In genomic region chr11:120666617-120667016, GRCm38 (mm10) we compare ENCODE assay signal across 20 mouse cellular contexts. TPM values are rescaled to one million over a fixed set of nuclear protein-coding genes. Genes with fewer than 3 reads are reported as not detected.
DNase-seq lines count a peak whose midpoint lies in the region; ATAC-seq and TF ChIP-seq lines count a peak whose summit lies in the region.
"Had no signal": no experiment of that assay in that cellular context is flagged by ENCODE, and none has a peak within 500 bp of the region (broad histone marks: within the 10 kb centered on the region; RNA-seq: fewer than 3 reads in every experiment).

No protein-coding gene starts in this region.

- WGBS in forebrain, embryonic 10.5 days, result 6% methylated on average over 3 of the region's 3 CpGs
- 8% methylated on average over 3 of the region's 3 CpGs for whole genome bisulfite sequencing in forebrain, postnatal 0 days
- 4% methylated on average over 3 of the region's 3 CpGs for WGBS in embryonic facial prominence, embryonic 12.5 days

- no peak overlapping the region for H3K4me3 ChIP-seq in forebrain, embryonic 10.5 days
- no peak overlapping the region for H3K4me3 ChIP-seq in forebrain, postnatal 0 days (ENCODE audit: low read depth, low read length)
- H3K4me3 ChIP-seq in embryonic facial prominence, embryonic 12.5 days, result no peak overlapping the region
- H3K4me3 ChIP-seq: forebrain, embryonic 13.5 days; heart, embryonic 15.5 days; neural tube, embryonic 13.5 days; stomach, embryonic 15.5 days had no signal

- H3K27me3 ChIP-seq in forebrain, embryonic 10.5 days (ENCODE audit: poor library complexity, severe bottlenecking), result peaks cover 44% of the 10 kb centered on the region
- peaks cover 15% of the 10 kb centered on the region for H3K27me3 ChIP-seq in forebrain, postnatal 0 days (ENCODE audit: insufficient read depth, low read length)
- H3K27me3 ChIP-seq in embryonic facial prominence, embryonic 12.5 days, result peaks cover 35% of the 10 kb centered on the region

- no peaks in the 10 kb centered on the region for H3K9me3 ChIP-seq in forebrain, embryonic 10.5 days
- H3K9me3 ChIP-seq in forebrain, postnatal 0 days (ENCODE audit: low read length), result no peaks in the 10 kb centered on the region
- H3K9me3 ChIP-seq in embryonic facial prominence, embryonic 12.5 days, result no peaks in the 10 kb centered on the region
- H3K9me3 ChIP-seq: forebrain, embryonic 13.5 days; heart, embryonic 15.5 days; neural tube, embryonic 13.5 days; stomach, embryonic 15.5 days had no signal

- no peaks in the 10 kb centered on the region for H3K36me3 ChIP-seq in forebrain, embryonic 10.5 days (replicated peaks)
- no peaks in the 10 kb centered on the region for H3K36me3 ChIP-seq in forebrain, postnatal 0 days (ENCODE audit: insufficient read depth)
- H3K36me3 ChIP-seq in embryonic facial prominence, embryonic 12.5 days, result no peaks in the 10 kb centered on the region
- H3K36me3 ChIP-seq: heart, embryonic 15.5 days; neural tube, embryonic 13.5 days; stomach, embryonic 15.5 days had no signal

- peaks cover 23% of the 10 kb centered on the region for H3K4me1 ChIP-seq in forebrain, embryonic 10.5 days
- no peaks in the 10 kb centered on the region for H3K4me1 ChIP-seq in forebrain, postnatal 0 days (ENCODE audit: insufficient read depth)
- H3K4me1 ChIP-seq in embryonic facial prominence, embryonic 12.5 days, result peaks cover 8% of the 10 kb centered on the region; the same call in 1 of the 2 replicates
- H3K4me1 ChIP-seq: forebrain, embryonic 13.5 days had no signal

- no peak for ATAC-seq in forebrain, postnatal 0 days
- ATAC-seq in embryonic facial prominence, embryonic 12.5 days (ENCODE audit: insufficient number of reproducible peaks, insufficient read depth, low FRiP score, low TSS enrichment), result no peak
- ATAC-seq in frontal cortex, adult (ENCODE audit: low TSS enrichment), result no peak
- ATAC-seq: activated CD4-positive, CD25-positive, alpha-beta regulatory T cell, adult 4 months; forebrain, embryonic 13.5 days; midbrain, embryonic 16.5 days had no signal

- H3K4me2 ChIP-seq in forebrain, postnatal 0 days (ENCODE audit: low read depth), result no peak overlapping the region
- 0 out of 2 replicates have a peak overlapping the region, but pooled peaks have one; percentile 1 for H3K4me2 ChIP-seq in embryonic facial prominence, embryonic 12.5 days (replicated peaks)
- H3K4me2 ChIP-seq: forebrain, embryonic 13.5 days; heart, embryonic 15.5 days; neural tube, embryonic 13.5 days; stomach, embryonic 15.5 days had no signal

- no peak overlapping the region for H3K27ac ChIP-seq in forebrain, embryonic 10.5 days
- H3K27ac ChIP-seq in forebrain, postnatal 0 days (ENCODE audit: low read depth, low read length), result no peak overlapping the region
- no peak overlapping the region for H3K27ac ChIP-seq in embryonic facial prominence, embryonic 12.5 days
- H3K27ac ChIP-seq: forebrain, embryonic 13.5 days; heart, embryonic 15.5 days; liver, embryonic 14.5 days; macrophage; neural tube, embryonic 13.5 days; stomach, embryonic 15.5 days had no signal

- TF ChIP-seq CTCF in forebrain, postnatal 0 days (IDR thresholded peaks at IDR 0.05; ENCODE audit: low read depth), result no peak

- peak; percentile 31 for DNase-seq in forebrain, embryonic 10.5 days (ENCODE audit: extremely low spot score, low spot score)
- DNase-seq in forebrain, postnatal 0 days, result no peak
- DNase-seq in lung, postnatal 10 days, result peak; percentile 45
- no peak for DNase-seq in lung, postnatal 14 days
- DNase-seq in spleen, postnatal 10 days (ENCODE audit: low spot score in 2 of 2), result no peak
- DNase-seq in left cerebral cortex, adult 9 months (ENCODE audit: low spot score in 2 of 2), result no peak
- DNase-seq: cerebellum, adult 8-10 months; gastrocnemius, postnatal 10 days; kidney, adult 9 months; thymus, postnatal 4 days had no signal

- H3K9ac ChIP-seq in forebrain, postnatal 0 days, result no peak overlapping the region
- no peak overlapping the region for H3K9ac ChIP-seq in embryonic facial prominence, embryonic 12.5 days
- H3K9ac ChIP-seq: forebrain, embryonic 13.5 days; heart, embryonic 15.5 days; liver, embryonic 14.5 days; neural tube, embryonic 13.5 days; stomach, embryonic 15.5 days had no signal

RNA-seq across cellular contexts. Expression of gene Notum, which starts 5.6 kb away (rescaled TPM):
- polyA plus RNA-seq in forebrain, embryonic 10.5 days (2016; fragmentation: Nextera tagmentation; extraction: Ambion mirVana), result 0.57 and 0.75 TPM in 2 replicates
- 5.5 and 5.9 TPM in 2 replicates for total RNA-seq in forebrain, postnatal 0 days (2014; rRNA removed)
- polyA plus RNA-seq in forebrain, postnatal 0 days (2015; fragmentation: Nextera tagmentation; extraction: Ambion mirVana), result 3.6 and 4.9 TPM in 2 replicates
- polyA plus RNA-seq in embryonic facial prominence, embryonic 12.5 days (2016; fragmentation: Nextera tagmentation; extraction: Ambion mirVana), result 5.1 and 6.3 TPM in 2 replicates
- polyA plus RNA-seq: activated CD4-positive, CD25-positive, alpha-beta regulatory T cell, adult 4 months; macrophage had no signal

RNA-seq across cellular contexts. Expression of gene Aspscr1, which starts 6.2 kb away (rescaled TPM):
- polyA plus RNA-seq in forebrain, embryonic 10.5 days (2016; fragmentation: Nextera tagmentation; extraction: Ambion mirVana), result 134 and 142 TPM in 2 replicates
- total RNA-seq in forebrain, postnatal 0 days (2014; rRNA removed), result 97.7 and 102 TPM in 2 replicates
- polyA plus RNA-seq in forebrain, postnatal 0 days (2015; fragmentation: Nextera tagmentation; extraction: Ambion mirVana), result 137 and 139 TPM in 2 replicates
- polyA plus RNA-seq in embryonic facial prominence, embryonic 12.5 days (2016; fragmentation: Nextera tagmentation; extraction: Ambion mirVana), result 131 and 139 TPM in 2 replicates

RNA-seq across cellular contexts. Expression of gene Myadml2, which starts 18.7 kb away (rescaled TPM):
- not detected in 2 replicates for polyA plus RNA-seq in forebrain, embryonic 10.5 days (2016; fragmentation: Nextera tagmentation; extraction: Ambion mirVana)
- total RNA-seq in forebrain, postnatal 0 days (2014; rRNA removed), result 1.1 and 3.2 TPM in 2 replicates
- 1.3 and 1.5 TPM in 2 replicates for polyA plus RNA-seq in forebrain, postnatal 0 days (2015; fragmentation: Nextera tagmentation; extraction: Ambion mirVana)
- 0.47 TPM in 1 of 2 replicates, not detected in the other for polyA plus RNA-seq in embryonic facial prominence, embryonic 12.5 days (2016; fragmentation: Nextera tagmentation; extraction: Ambion mirVana)
- polyA plus RNA-seq: activated CD4-positive, CD25-positive, alpha-beta regulatory T cell, adult 4 months; macrophage had no signal

RNA-seq across cellular contexts. Expression of gene Pycr1, which starts 23.0 kb away (rescaled TPM):
- polyA plus RNA-seq in forebrain, embryonic 10.5 days (2016; fragmentation: Nextera tagmentation; extraction: Ambion mirVana), result 37.5 and 40.5 TPM in 2 replicates
- total RNA-seq in forebrain, postnatal 0 days (2014; rRNA removed), result 8.7 and 13.8 TPM in 2 replicates
- polyA plus RNA-seq in forebrain, postnatal 0 days (2015; fragmentation: Nextera tagmentation; extraction: Ambion mirVana), result 19.5 and 23.0 TPM in 2 replicates
- 25.3 and 26.5 TPM in 2 replicates for polyA plus RNA-seq in embryonic facial prominence, embryonic 12.5 days (2016; fragmentation: Nextera tagmentation; extraction: Ambion mirVana)
- polyA plus RNA-seq: macrophage had no signal

RNA-seq across cellular contexts. Expression of gene Mafg, which starts 33.2 kb away (rescaled TPM):
- polyA plus RNA-seq in forebrain, embryonic 10.5 days (2016; fragmentation: Nextera tagmentation; extraction: Ambion mirVana), result 20.2 and 22.7 TPM in 2 replicates
- 37.5 and 40.1 TPM in 2 replicates for total RNA-seq in forebrain, postnatal 0 days (2014; rRNA removed)
- 24.6 and 39.7 TPM in 2 replicates for polyA plus RNA-seq in forebrain, postnatal 0 days (2015; fragmentation: Nextera tagmentation; extraction: Ambion mirVana)
- 33.6 and 34.8 TPM in 2 replicates for polyA plus RNA-seq in embryonic facial prominence, embryonic 12.5 days (2016; fragmentation: Nextera tagmentation; extraction: Ambion mirVana)

Comparison
In these comparisons a context has a peak if more than half of its experiments do, and no peak if none do; other contexts are left out.
1. DNase-seq: peak in forebrain, embryonic 10.5 days (single experiment) and lung, postnatal 10 days (single experiment); none in forebrain, postnatal 0 days (single experiment), lung, postnatal 14 days (single experiment), spleen, postnatal 10 days (0 of 2) and left cerebral cortex, adult 9 months (0 of 2).